Mouse (Mus musculus) small intestine, adult 10 weeks (tissue): ENCODE data around the gene Tmem101. TPM values are rescaled to one million over a fixed set of nuclear protein-coding genes. Genes with fewer than 3 reads are reported as not detected.

Experiments
- polyA plus RNA-seq: library from polyadenylated mRNA; stranded (reverse); fragments of 350-450 nt; fragmentation: Illumina TruSeq; extraction: RNeasy Lipid Tissue Mini Kit (QIAGEN cat#74804); gene quantifications from one replicate; pipeline ENCODE4 v1.2.3, GENCODE M21; 2014; ENCODE audit warnings: low replicate concordance

Tmem101 gene
- polyA plus RNA-seq, result 2.4 TPM

GRCm38 (mm10) chr11:102156039-102156785, at the start of gene Tmem101:
TSS of gene Tmem101 (minus strand) at chr11:102156404.

DNA sequence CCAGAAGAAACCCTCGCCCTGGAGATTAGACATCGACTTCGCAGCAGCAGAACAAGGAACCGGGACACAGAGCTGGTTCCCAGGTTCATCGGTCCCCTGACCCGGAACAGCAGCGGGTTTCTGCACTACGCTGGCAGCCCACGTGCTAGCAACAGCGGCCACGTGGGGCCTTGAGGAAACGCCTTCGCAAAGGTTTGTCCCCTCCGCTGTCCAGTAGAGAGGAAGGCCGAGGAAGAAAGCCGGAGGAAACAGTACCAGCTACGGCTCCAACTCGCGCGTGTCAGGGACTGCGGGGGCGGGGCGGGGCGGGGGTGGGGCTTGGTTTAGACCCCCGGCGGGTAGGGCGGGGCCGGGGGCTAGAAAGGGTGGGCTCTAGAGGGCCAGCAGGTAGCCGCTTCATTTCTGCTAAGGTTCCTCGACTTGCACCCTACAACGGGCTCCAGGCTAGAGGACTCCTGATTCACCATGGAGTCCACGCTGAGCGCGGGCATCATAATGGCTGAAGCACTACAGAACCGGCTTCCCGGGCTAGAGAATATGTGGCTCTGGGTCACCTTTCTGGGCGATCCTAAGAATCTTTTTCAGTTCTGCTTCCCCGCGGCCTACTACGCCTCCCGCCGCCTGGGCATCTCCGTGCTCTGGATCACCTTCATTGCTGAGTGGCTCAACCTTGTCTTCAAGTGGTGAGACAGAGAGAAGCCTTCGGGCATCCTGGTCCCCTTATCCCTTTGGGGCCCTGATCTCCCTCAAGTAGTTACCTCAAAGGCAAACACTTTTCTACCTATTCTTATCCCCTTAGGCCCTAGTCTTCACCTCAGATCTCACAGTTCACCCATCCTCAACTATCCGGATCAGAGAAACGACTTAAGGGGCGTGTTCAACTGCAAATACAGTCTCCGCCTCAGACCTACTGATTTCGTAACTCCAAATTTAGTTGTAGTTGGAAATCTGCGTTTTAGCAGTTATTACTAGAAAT, 33.5 kb upstream of the Tmem101 start, which contains the start of gene G6pc3:
Gene G6pc3, plus strand, starts transcription at position 160 of the 976 bp plus-strand sequence.

DNA sequence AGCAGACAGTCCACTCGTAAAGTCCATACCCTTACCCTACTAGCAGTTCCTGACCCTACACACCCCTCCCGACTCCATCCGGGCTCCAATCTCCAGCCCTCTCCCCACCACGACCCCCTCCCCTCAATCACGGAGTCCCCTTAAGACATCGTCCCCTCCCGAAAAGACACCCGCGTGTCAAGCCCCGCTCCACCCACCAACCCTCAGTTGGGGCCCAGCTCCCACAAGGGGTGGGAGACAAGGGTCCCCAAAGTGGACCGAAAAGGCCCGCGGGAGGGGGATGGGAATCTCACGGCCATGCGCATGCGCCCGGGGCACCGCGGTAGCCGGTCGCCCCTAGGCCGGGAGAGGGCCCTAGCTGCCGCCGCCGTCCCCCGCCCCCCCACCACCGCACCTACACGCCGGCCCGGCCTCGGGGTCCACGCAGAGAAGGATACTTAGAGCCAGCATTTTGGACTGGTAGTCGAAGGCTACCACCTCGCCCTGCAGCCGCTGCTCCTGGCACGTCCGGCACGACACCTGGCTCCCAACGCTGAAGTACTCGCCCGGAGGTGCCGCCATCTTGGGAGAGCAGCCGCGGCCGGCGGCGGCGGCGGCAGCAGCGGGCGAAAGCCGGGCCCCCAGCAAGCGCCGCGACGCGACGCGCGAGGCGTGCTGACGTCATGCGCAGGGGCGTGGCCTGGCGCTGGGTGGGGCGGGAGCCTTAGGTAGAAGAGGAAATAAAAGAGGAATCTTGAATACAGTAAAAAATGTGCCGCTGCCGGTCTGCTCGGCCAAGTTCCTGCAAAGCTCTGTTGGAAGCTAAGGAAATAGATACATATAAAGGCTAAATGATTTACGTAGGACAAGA, 28.7 kb upstream of the Tmem101 start, which contains the start of gene Lsm12:
Gene Lsm12, minus strand, starts transcription at position 651 of the 850 bp plus-strand sequence.

GRCm38 (mm10) chr11:102145471-102146001, 10.7 kb downstream of the Tmem101 start, which contains the start of gene Nags:
TSS of gene Nags (plus strand) at chr11:102145513.

DNA sequence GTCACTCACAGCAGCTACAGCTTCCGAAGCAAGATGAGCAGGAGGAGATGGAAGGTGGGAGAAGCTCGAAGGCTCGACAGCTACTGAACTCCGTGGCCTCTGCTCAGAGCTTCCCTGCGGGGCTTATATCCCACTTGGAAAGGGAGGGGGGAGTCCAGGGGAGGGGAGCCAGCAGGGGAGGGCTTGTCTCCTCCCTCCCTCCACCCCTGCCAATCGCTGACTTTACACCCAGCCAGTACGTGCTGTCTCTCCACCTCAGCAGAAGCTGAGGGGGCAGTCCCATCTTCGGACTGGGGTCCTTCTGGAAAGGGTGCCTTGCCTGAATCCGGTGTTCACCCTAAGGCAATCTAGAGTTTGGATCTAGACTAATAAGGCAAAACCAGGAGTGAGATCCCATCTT, 48.5 kb downstream of the Tmem101 start, which contains the start of gene Pyy:
Gene Pyy, minus strand, starts transcription at position 101 of the 400 bp plus-strand sequence.

Other genes with a start within 250 kb of the Tmem101 start
- gene Sost, start 189.4 kb downstream of the Tmem101 start, polyA plus RNA-seq, result not detected
- not detected for gene Cfap97d1, start 172.1 kb downstream of the Tmem101 start, polyA plus RNA-seq
- gene Dusp3, start 169.4 kb downstream of the Tmem101 start, polyA plus RNA-seq, result 5.8 TPM
- 0.30 TPM for gene Mpp3, start 127.9 kb downstream of the Tmem101 start, polyA plus RNA-seq
- 3.2 TPM for gene Cd300lg, start 114.9 kb downstream of the Tmem101 start, polyA plus RNA-seq
- not detected for gene Mpp2, start 67.9 kb downstream of the Tmem101 start, polyA plus RNA-seq
- not detected for gene Ppy, start 55.1 kb downstream of the Tmem101 start, polyA plus RNA-seq
- gene Pyy, start 48.6 kb downstream of the Tmem101 start, polyA plus RNA-seq, result not detected
- gene Nags, start 10.9 kb downstream of the Tmem101 start, polyA plus RNA-seq, result 0.26 TPM
- 50.0 TPM for gene Lsm12, start 28.9 kb upstream of the Tmem101 start, polyA plus RNA-seq
- 1.1 TPM for gene G6pc3, start 33.2 kb upstream of the Tmem101 start, polyA plus RNA-seq
- 1.2 TPM for gene Hdac5, start 73.8 kb upstream of the Tmem101 start, polyA plus RNA-seq
- gene BC030867, start 92.5 kb upstream of the Tmem101 start, polyA plus RNA-seq, result not detected
- gene Asb16, start 112.3 kb upstream of the Tmem101 start, polyA plus RNA-seq, result not detected
- 6.1 TPM for gene Tmub2, start 128.5 kb upstream of the Tmem101 start, polyA plus RNA-seq
- 5.4 TPM for gene Atxn7l3, start 140.2 kb upstream of the Tmem101 start, polyA plus RNA-seq
- gene Ubtf, start 163.3 kb upstream of the Tmem101 start, polyA plus RNA-seq, result 22.9 TPM
- gene Slc4a1, start 209.8 kb upstream of the Tmem101 start, polyA plus RNA-seq, result not detected
- gene Rundc3a, start 237.0 kb upstream of the Tmem101 start, polyA plus RNA-seq, result not detected